Mouse (Mus musculus) MEL (cell line): ENCODE results near the gene Bmp6. TPM values are rescaled to one million over a fixed set of nuclear protein-coding genes. Genes with fewer than 3 reads are reported as not detected.

Experiments
- DNase-seq: peaks from one replicate; pipeline ENCODE4 v3.0.0; 2011; ENCODE audit warnings: low read depth, low spot score
- H3K27ac ChIP-seq: 2 replicates; pipeline ENCODE4 v1.5.1; 2012; ENCODE audit warnings: low read depth, mild to moderate bottlenecking, control low read depth, low read length, moderate library complexity; ENCODE audit not compliant: control insufficient read depth
- H3K27me3 ChIP-seq, 2 experiments: fragments of 150-350 bp in 1 of 2; sonication (generic) in 1 of 2; 2 replicates each; pipeline ENCODE4 v1.6.1; 2012; ENCODE audit warnings: low read length in 2 of 2, mild to moderate bottlenecking in 2 of 2, improper control_type of control experiment in 1 of 2, moderate library complexity in 1 of 2; ENCODE audit not compliant: insufficient read depth in 2 of 2, control insufficient read depth in 1 of 2
- H3K36me3 ChIP-seq, 2 experiments: 2 replicates each; pipeline ENCODE4 v1.6.1; 2012 to 2014; ENCODE audit warnings: low read length in 2 of 2, improper control_type of control experiment in 1 of 2, inconsistent platforms in 1 of 2, mild to moderate bottlenecking in 1 of 2; ENCODE audit not compliant: insufficient read depth in 2 of 2, control insufficient read depth in 1 of 2
- H3K4me1 ChIP-seq, 2 experiments: fragments of 150-350 bp in 1 of 2; sonication (generic) in 1 of 2; 2 replicates each; pipeline ENCODE4 v1.6.1; 2012; ENCODE audit warnings: low read length in 2 of 2, improper control_type of control experiment in 1 of 2, mild to moderate bottlenecking in 1 of 2; ENCODE audit not compliant: insufficient read depth in 2 of 2, control insufficient read depth in 1 of 2
- H3K4me3 ChIP-seq, 2 experiments: fragments of 150-350 bp in 1 of 2; sonication (generic) in 1 of 2; 2 replicates each; pipeline ENCODE4 v1.5.1; 2012; ENCODE audit warnings: low read depth in 2 of 2, low read length in 2 of 2, mild to moderate bottlenecking in 2 of 2, moderate library complexity in 2 of 2, control low read depth in 1 of 2, improper control_type of control experiment in 1 of 2; ENCODE audit not compliant: control insufficient read depth in 1 of 2, insufficient read depth in 1 of 2
- H3K79me2 ChIP-seq: 2 replicates; pipeline ENCODE4 v1.6.1; 2012; ENCODE audit warnings: mild to moderate bottlenecking, low read length, moderate library complexity; ENCODE audit not compliant: control insufficient read depth, poor library complexity, insufficient read depth
- H3K9ac ChIP-seq: 2 replicates; pipeline ENCODE4 v1.6.1; 2012; ENCODE audit warnings: low read depth, mild to moderate bottlenecking, control low read depth, low read length, moderate library complexity; ENCODE audit not compliant: control insufficient read depth, poor library complexity, severe bottlenecking
- H3K9me3 ChIP-seq: fragments of 150-350 bp; sonication (generic); replicated peaks from 2 replicates; pipeline ENCODE4 v1.6.1; 2012; ENCODE audit warnings: mild to moderate bottlenecking, low read length, improper control_type of control experiment, moderate library complexity; ENCODE audit not compliant: insufficient read depth
- CTCF ChIP-seq, 3 experiments: IDR thresholded peaks in 2 of 3; conservative IDR thresholded peaks in 1 of 3; 2 replicates each; pipeline ENCODE4 v1.5.1; 2011 to 2012; ENCODE audit warnings: low read length in 3 of 3, low read depth in 2 of 3, mild to moderate bottlenecking in 2 of 3, improper control_type of control experiment in 1 of 3, inconsistent platforms in 1 of 3, mixed read lengths in 1 of 3, moderate library complexity in 1 of 3; ENCODE audit not compliant: control insufficient read depth in 1 of 3, insufficient read depth in 1 of 3, poor library complexity in 1 of 3, severe bottlenecking in 1 of 3
- E2F4 ChIP-seq: IDR thresholded peaks from 2 replicates; pipeline ENCODE4 v1.6.1; 2011; ENCODE audit warnings: low read depth, low read length, improper control_type of control experiment, borderline replicate concordance
- ELF1 ChIP-seq: IDR thresholded peaks from 2 replicates; pipeline ENCODE4 v1.6.1; 2014; ENCODE audit warnings: low read depth, mild to moderate bottlenecking, inconsistent platforms, low read length, improper control_type of control experiment, moderate library complexity
- EP300 ChIP-seq, 2 experiments: IDR thresholded peaks; 2 replicates each; pipeline ENCODE4 v1.6.1; 2011; ENCODE audit warnings: improper control_type of control experiment in 2 of 2, low read length in 2 of 2, low read depth in 1 of 2, mild to moderate bottlenecking in 1 of 2
- ETS1 ChIP-seq: IDR thresholded peaks from 2 replicates; pipeline ENCODE4 v1.6.1; 2012; ENCODE audit warnings: low read depth, mild to moderate bottlenecking, inconsistent platforms, low read length, improper control_type of control experiment, moderate library complexity
- HCFC1 ChIP-seq: IDR thresholded peaks from 2 replicates; pipeline ENCODE4 v1.6.1; 2012; ENCODE audit warnings: low read depth, mild to moderate bottlenecking, inconsistent platforms, low read length, improper control_type of control experiment, moderate library complexity
- MAFK ChIP-seq: IDR thresholded peaks from 2 replicates; pipeline ENCODE4 v1.6.1; 2011; ENCODE audit warnings: low read depth, mild to moderate bottlenecking, low read length, improper control_type of control experiment, borderline replicate concordance
- MEF2A ChIP-seq: IDR thresholded peaks from 2 replicates; pipeline ENCODE4 v1.6.1; 2014; ENCODE audit warnings: low read depth, mild to moderate bottlenecking, inconsistent platforms, low read length, improper control_type of control experiment; ENCODE audit not compliant: poor library complexity, insufficient replicate concordance, severe bottlenecking; ENCODE audit errors: extremely low read depth
- MYB ChIP-seq: IDR thresholded peaks from 2 replicates; pipeline ENCODE4 v1.6.1; 2011; ENCODE audit warnings: mild to moderate bottlenecking, low read depth, low read length, improper control_type of control experiment
- MYC ChIP-seq: IDR thresholded peaks from 2 replicates; pipeline ENCODE4 v1.6.1; 2011; ENCODE audit warnings: low read depth, mild to moderate bottlenecking, low read length, improper control_type of control experiment, moderate library complexity
- NELFE ChIP-seq: IDR thresholded peaks from 2 replicates; pipeline ENCODE4 v1.6.1; 2011; ENCODE audit warnings: low read depth, low read length, improper control_type of control experiment
- NRF1 ChIP-seq: IDR thresholded peaks from 2 replicates; pipeline ENCODE4 v1.6.1; 2014; ENCODE audit warnings: low read depth, mild to moderate bottlenecking, inconsistent platforms, low read length, improper control_type of control experiment, moderate library complexity; ENCODE audit not compliant: poor library complexity, insufficient read depth, severe bottlenecking
- POLR2A ChIP-seq, 2 experiments: IDR thresholded peaks; 2 replicates each; pipeline ENCODE4 v1.6.1; 2011 to 2012; ENCODE audit warnings: low read length in 2 of 2, mild to moderate bottlenecking in 2 of 2, control low read depth in 1 of 2, improper control_type of control experiment in 1 of 2, low read depth in 1 of 2, moderate library complexity in 1 of 2; ENCODE audit not compliant: control insufficient read depth in 1 of 2, insufficient read depth in 1 of 2, poor library complexity in 1 of 2
- POLR2AphosphoS5 ChIP-seq: IDR thresholded peaks from 2 replicates; pipeline ENCODE4 v1.6.1; 2012; ENCODE audit warnings: low read depth, borderline replicate concordance, mild to moderate bottlenecking, inconsistent platforms, low read length, moderate library complexity, mixed read lengths
- TAL1 ChIP-seq: IDR thresholded peaks from 2 replicates; pipeline ENCODE4 v1.6.1; 2012; ENCODE audit warnings: mild to moderate bottlenecking, inconsistent platforms, low read length, moderate library complexity, mixed read lengths
- TCF12 ChIP-seq: IDR thresholded peaks from 2 replicates; pipeline ENCODE4 v1.6.1; 2014; ENCODE audit warnings: low read depth, mild to moderate bottlenecking, inconsistent platforms, low read length, improper control_type of control experiment, moderate library complexity
- USF2 ChIP-seq, 2 experiments: IDR thresholded peaks; 2 replicates each; pipeline ENCODE4 v1.6.1; 2011 to 2012; ENCODE audit warnings: improper control_type of control experiment in 2 of 2, low read length in 2 of 2, borderline replicate concordance in 1 of 2, inconsistent platforms in 1 of 2, low read depth in 1 of 2, mild to moderate bottlenecking in 1 of 2; ENCODE audit not compliant: insufficient read depth in 1 of 2
- ZKSCAN1 ChIP-seq: IDR thresholded peaks from 2 replicates; pipeline ENCODE4 v1.6.1; 2012; ENCODE audit warnings: low read depth, mild to moderate bottlenecking, inconsistent platforms, low read length, improper control_type of control experiment, moderate library complexity
- ZNF384 ChIP-seq: IDR thresholded peaks from 2 replicates; pipeline ENCODE4 v1.6.1; 2012; ENCODE audit warnings: low read depth, mild to moderate bottlenecking, inconsistent platforms, low read length, improper control_type of control experiment
- polyA plus RNA-seq, 2 experiments: library from polyadenylated mRNA; stranded (reverse) in 1 of 2; unstranded in 1 of 2; fragments of >175 nt in 1 of 2; fragments of >200 nt in 1 of 2; gene quantifications; 2 replicates each; pipeline versions ENCODE4 v1.2.1 to v1.2.4; 2012; ENCODE audit warnings: low replicate concordance in 2 of 2, low read depth in 1 of 2; ENCODE audit not compliant: insufficient read length in 2 of 2, insufficient read depth in 1 of 2, missing spikeins in 1 of 2
- total RNA-seq: library from RNA; depleted of rRNA; stranded (reverse); fragments of 300-350 nt; gene quantifications from 2 replicates; pipeline ENCODE4 v1.2.3, GENCODE M21; 2012

The Bmp6 gene
- total and polyA plus RNA-seq, 3 experiments: not detected

- no peak overlapping the region for H3K9ac ChIP-seq
- no peak for DNase-seq
- no peak overlapping the region for H3K4me3 ChIP-seq
These were observed 26.5 kb upstream of the Bmp6 start for GRCm38 (mm10) chr13:38318418-38318817.

GRCm38 (mm10) chr13:38320354-38320753, 24.6 kb upstream of the Bmp6 start:
- DNase-seq: no peak
- H3K4me3 ChIP-seq: no peak overlapping the region
- H3K9me3 ChIP-seq: no peaks in the 10 kb centered on the region
- no peak overlapping the region for H3K9ac ChIP-seq
- no peak overlapping the region for H3K27ac ChIP-seq
- no peaks in the 10 kb centered on the region for H3K79me2 ChIP-seq
- peaks cover 0 to 3% of the 10 kb centered on the region in 2 experiments; a peak in 2 of 4 replicates for H3K27me3 ChIP-seq
- H3K36me3 ChIP-seq: no peaks in the 10 kb centered on the region
- H3K4me1 ChIP-seq: no peaks in the 10 kb centered on the region
- TF ChIP-seq NRF1: no peak
- no peak for TF ChIP-seq EP300 (IDR thresholded peaks at IDR 0.05; ENCODE audit: low read depth in 1 of 2, low read length in 2 of 2)
- TF ChIP-seq NELFE: no peak
- TF ChIP-seq USF2 (IDR thresholded peaks at IDR 0.05; ENCODE audit: borderline replicate concordance in 1 of 2, insufficient read depth in 1 of 2, low read depth in 1 of 2, low read length in 2 of 2): no peak
- TF ChIP-seq E2F4: no peak
- no peak for TF ChIP-seq TAL1
- TF ChIP-seq MAFK: no peak
- TF ChIP-seq MEF2A: no peak
- TF ChIP-seq, all 39 proteins: peak for 0

More at GRCm38 (mm10) chr13:38318418-38318817, 26.5 kb upstream of the Bmp6 start:
- no peaks in the 10 kb centered on the region for H3K4me1 ChIP-seq
- TF ChIP-seq E2F4: no peak
- TF ChIP-seq CTCF (IDR thresholded peaks at IDR 0.05 in 2 of 3, conservative IDR thresholded peaks at IDR 0.05 in 1 of 3; ENCODE audit: control insufficient read depth in 1 of 3, insufficient read depth in 1 of 3, low read depth in 2 of 3, low read length in 3 of 3, poor library complexity in 1 of 3, severe bottlenecking in 1 of 3): no peak
- no peak for TF ChIP-seq ETS1
- no peak for TF ChIP-seq ZNF384
- TF ChIP-seq MYC: no peak
- TF ChIP-seq POLR2A (IDR thresholded peaks at IDR 0.05; ENCODE audit: control insufficient read depth in 1 of 2, insufficient read depth in 1 of 2, low read depth in 1 of 2, low read length in 2 of 2, poor library complexity in 1 of 2): no peak
- no peak for TF ChIP-seq POLR2AphosphoS5
- TF ChIP-seq TAL1: no peak
- no peak for TF ChIP-seq ZKSCAN1
- no peak for TF ChIP-seq ELF1
- TF ChIP-seq MYB: no peak
- no peak for TF ChIP-seq TCF12
- TF ChIP-seq NELFE: no peak
- TF ChIP-seq HCFC1: no peak
- H3K9me3 ChIP-seq: no peaks in the 10 kb centered on the region
- peaks cover 0 to 3% of the 10 kb centered on the region in 2 experiments; a peak in 2 of 4 replicates for H3K27me3 ChIP-seq
- no peaks in the 10 kb centered on the region for H3K36me3 ChIP-seq
- H3K27ac ChIP-seq: no peak overlapping the region
- no peaks in the 10 kb centered on the region for H3K79me2 ChIP-seq
